Mouse (Mus musculus): ENCODE measurements around the gene Midn.

DNA sequence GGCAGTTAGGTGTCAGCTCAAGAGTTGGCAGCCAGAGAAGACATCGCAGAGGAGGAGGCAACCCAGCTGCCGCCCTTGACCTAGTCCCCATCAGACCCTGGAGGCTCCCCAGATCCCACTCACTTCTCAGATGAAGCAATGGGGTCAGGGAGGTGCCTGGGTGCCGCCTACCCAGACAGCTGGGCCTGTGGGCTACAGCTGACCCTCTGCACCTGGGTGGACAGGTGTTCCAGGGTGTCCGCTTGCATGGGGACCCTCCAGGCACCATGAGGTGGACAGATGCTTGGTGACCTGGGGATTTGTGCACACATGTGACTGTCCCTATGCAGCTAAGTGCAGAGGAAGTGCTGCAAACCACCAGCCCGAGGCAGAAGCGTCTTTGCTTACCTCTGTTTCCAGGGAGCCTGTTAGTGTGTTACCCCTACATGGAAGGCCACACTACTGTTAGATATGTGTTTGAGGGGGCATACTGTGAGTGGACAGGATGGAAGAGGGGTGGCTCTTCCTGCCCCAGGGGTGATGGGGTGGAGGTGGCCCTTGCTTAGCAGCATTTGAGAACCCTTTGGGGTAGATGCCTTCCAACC is 14.7 kb downstream of the Midn start:
- TF ChIP-seq POLR2A (IDR thresholded peaks at IDR 0.05; ENCODE audit: control insufficient read depth, low read depth, low read length) (no peak), CTCF (IDR thresholded peaks at IDR 0.05; ENCODE audit: control insufficient read depth, insufficient read depth, insufficient replicate concordance, low read depth, low read length) (no peak)

Measured in testis, adult 2 months (tissue).